Mouse (Mus musculus) hindbrain, postnatal 0 days (tissue): ENCODE measurements at regions not wholly inside any gene's neighbourhood (a gene's known extent, or its start where the extent isn't known, plus 50 kb on each side); places are given as distances from the start of the nearest gene placed in this dataset.
A peak's percentile ranks its signal among the peaks of the same experiment; 100 is the strongest.

Experiments used
- ATAC-seq: fragments of 200-750 bp; cut with Nextera tagmentation; 2 replicates; pipeline ENCODE4 v1.8.0; 2017; ENCODE audit warnings: mild to moderate bottlenecking, moderate TSS enrichment, moderate library complexity
- DNase-seq: peaks from one replicate; pipeline ENCODE4 v3.0.0-alpha.2; 2015; ENCODE audit warnings: low spot score
- H3K27ac ChIP-seq: fragments of 300-500 bp; sonication (generic); 2 replicates; pipeline ENCODE4 v1.5.1; 2014; ENCODE audit warnings: mild to moderate bottlenecking
- H3K27me3 ChIP-seq: fragments of 300-500 bp; sonication (generic); 2 replicates; pipeline ENCODE4 v1.6.1; 2014; ENCODE audit warnings: low read length, mixed read lengths; ENCODE audit not compliant: insufficient read depth
- H3K36me3 ChIP-seq: fragments of 300-500 bp; sonication (generic); 2 replicates; pipeline ENCODE4 v1.6.1; 2014; ENCODE audit warnings: low read length, mixed read lengths; ENCODE audit not compliant: insufficient read depth
- H3K4me1 ChIP-seq: fragments of 300-500 bp; sonication (generic); 2 replicates; pipeline ENCODE4 v1.6.1; 2014; ENCODE audit warnings: antibody characterized with exemption, low read length, mixed read lengths; ENCODE audit not compliant: insufficient read depth
- H3K4me2 ChIP-seq: fragments of 300-500 bp; sonication (generic); 2 replicates; pipeline ENCODE4 v1.6.1; 2014; ENCODE audit warnings: low read depth, mild to moderate bottlenecking, low read length, moderate library complexity, mixed read lengths
- H3K4me3 ChIP-seq: fragments of 300-500 bp; sonication (generic); 2 replicates; pipeline ENCODE4 v1.5.1; 2014; ENCODE audit warnings: low read length
- H3K9ac ChIP-seq: fragments of 300-500 bp; sonication (generic); replicated peaks from 2 replicates; pipeline ENCODE4 v1.6.1; 2014; ENCODE audit warnings: mild to moderate bottlenecking, low read length, moderate library complexity, mixed read lengths
- H3K9me3 ChIP-seq: fragments of 300-500 bp; sonication (generic); 2 replicates; pipeline ENCODE4 v1.6.1; 2016; ENCODE audit warnings: low read length, mixed read lengths
- CTCF ChIP-seq: IDR thresholded peaks from 2 replicates; pipeline ENCODE4 v1.5.1; 2016; ENCODE audit warnings: antibody characterized with exemption, control low read depth, low read depth
- WGBS: fragments of 180-500 bp; shearing (Covaris S2); extraction: QIAGEN DNeasy Blood & Tissue Kit; methylation state at CpG from one replicate; pipeline ENCODE4 v1.1.7; 2014; 5-methylcytosine and 5-hydroxymethylcytosine counted together

- no peak overlapping the region for H3K4me3 ChIP-seq
- no peaks in the 10 kb centered on the region for H3K27me3 ChIP-seq
- WGBS = 91% methylated on average over 1 of the region's 1 CpGs
- TF ChIP-seq CTCF = no peak; the same call in 1 of the 2 replicates
- H3K4me2 ChIP-seq = no peak overlapping the region
- DNase-seq (no peak), ATAC-seq (no peak)
- no peak overlapping the region for H3K9ac ChIP-seq
- H3K9me3 ChIP-seq = no peaks in the 10 kb centered on the region
- no peaks in the 10 kb centered on the region for H3K4me1 ChIP-seq
- H3K36me3 ChIP-seq = no peaks in the 10 kb centered on the region
- no peak overlapping the region for H3K27ac ChIP-seq
Measured at GRCm38 (mm10) chr1:120667776-120668175, 65.6 kb downstream of the En1 start.

- H3K4me3 ChIP-seq = no peak overlapping the region
- no peak overlapping the region for H3K4me2 ChIP-seq
- no peak overlapping the region for H3K27ac ChIP-seq
- ATAC-seq (no peak), DNase-seq (no peak)
- H3K36me3 ChIP-seq = no peaks in the 10 kb centered on the region
- no peak overlapping the region for H3K9ac ChIP-seq
- 69% methylated on average over 11 of the region's 12 CpGs for WGBS
- no peaks in the 10 kb centered on the region for H3K27me3 ChIP-seq
- H3K9me3 ChIP-seq = no peaks in the 10 kb centered on the region
- H3K4me1 ChIP-seq = no peaks in the 10 kb centered on the region
- no peak for TF ChIP-seq CTCF
Measured at GRCm38 (mm10) chr1:120683532-120684245, 81.5 kb downstream of the En1 start.

- Histone ChIP-seq H3K9ac (no peak overlapping the region), H3K36me3 (no peaks in the 10 kb centered on the region), H3K4me3 (no peak overlapping the region), H3K9me3 (no peaks in the 10 kb centered on the region), H3K4me2 (no peak overlapping the region), H3K4me1 (no peaks in the 10 kb centered on the region), H3K27me3 (no peaks in the 10 kb centered on the region), H3K27ac (no peak overlapping the region)
- DNase-seq (peak; percentile 28), ATAC-seq (peak; percentile 68)
- TF ChIP-seq CTCF = peak; percentile 58
- WGBS = 61% methylated on average over 6 of the region's 6 CpGs
Measured at GRCm38 (mm10) chr1:120685650-120686244, 83.5 kb downstream of the En1 start.

DNA sequence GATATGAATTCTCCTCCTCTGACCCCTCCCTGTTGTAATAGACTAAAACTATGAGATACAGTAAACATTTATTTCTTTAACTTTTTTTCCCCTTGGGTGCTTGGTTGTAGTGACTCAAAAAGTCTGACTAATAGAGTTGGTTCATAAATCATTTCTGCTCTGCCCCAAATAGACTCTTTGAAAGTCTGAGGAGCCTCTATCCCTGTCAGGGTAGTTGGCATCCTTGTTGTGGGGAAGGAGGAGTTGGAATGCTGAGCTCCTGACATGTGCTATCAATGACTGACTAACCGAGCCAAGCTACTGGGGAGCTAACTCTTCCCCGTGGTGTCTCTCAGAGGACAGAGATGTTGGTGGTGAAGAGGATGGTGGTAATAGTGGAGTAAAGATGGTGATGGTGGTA lies 89.4 kb downstream of the En1 start:
- H3K27ac ChIP-seq = no peak overlapping the region
- no peaks in the 10 kb centered on the region for H3K36me3 ChIP-seq
- 93% methylated on average over 2 of the region's 2 CpGs for WGBS
- no peaks in the 10 kb centered on the region for H3K9me3 ChIP-seq
- TF ChIP-seq CTCF = no peak
- no peak overlapping the region for H3K4me3 ChIP-seq
- H3K27me3 ChIP-seq = no peaks in the 10 kb centered on the region
- DNase-seq (no peak), ATAC-seq (no peak)
- H3K9ac ChIP-seq = no peak overlapping the region
- H3K4me1 ChIP-seq = no peaks in the 10 kb centered on the region
- H3K4me2 ChIP-seq = no peak overlapping the region

- Histone ChIP-seq H3K27ac (no peak overlapping the region), H3K9ac (no peak overlapping the region), H3K36me3 (no peaks in the 10 kb centered on the region), H3K4me2 (no peak overlapping the region), H3K9me3 (no peaks in the 10 kb centered on the region), H3K4me3 (no peak overlapping the region), H3K4me1 (no peaks in the 10 kb centered on the region), H3K27me3 (no peaks in the 10 kb centered on the region)
- 0 out of 2 replicates have a peak, but pooled peaks have one; percentile 12 for TF ChIP-seq CTCF
- no peak for ATAC-seq
- no peak for DNase-seq
- 69% methylated on average over 4 of the region's 4 CpGs for WGBS
Measured at GRCm38 (mm10) chr1:120698189-120698588, 96.0 kb downstream of the En1 start.

GRCm38 (mm10) chr1:120704201-120704600 lies 102.0 kb downstream of the En1 start:
- Histone ChIP-seq H3K36me3 (no peaks in the 10 kb centered on the region), H3K4me2 (no peak overlapping the region), H3K4me3 (no peak overlapping the region), H3K4me1 (no peaks in the 10 kb centered on the region), H3K27me3 (no peaks in the 10 kb centered on the region), H3K27ac (no peak overlapping the region), H3K9me3 (no peaks in the 10 kb centered on the region), H3K9ac (no peak overlapping the region)
- 46% methylated on average over 5 of the region's 5 CpGs for WGBS
- no peak for TF ChIP-seq CTCF
- no peak for DNase-seq
- no peak for ATAC-seq

DNA sequence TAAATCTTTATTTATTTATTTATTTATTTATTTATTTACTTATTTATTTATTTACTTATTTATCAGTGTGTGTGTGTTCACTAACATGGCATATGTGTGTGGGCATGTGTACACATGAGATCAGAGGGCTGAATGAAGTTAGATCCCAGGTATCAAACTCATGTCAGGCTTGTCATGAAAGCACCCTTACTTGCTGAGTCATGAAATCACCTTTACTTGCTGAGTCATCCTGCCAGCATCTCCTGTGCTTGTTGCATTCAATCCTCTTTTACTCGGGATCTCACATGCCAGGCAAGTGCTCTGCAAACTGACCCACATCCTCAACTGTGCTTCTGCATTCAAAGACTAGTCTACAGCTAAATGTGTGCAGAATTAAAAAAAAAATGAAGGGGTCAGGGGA lies 103.8 kb downstream of the En1 start:
- Histone ChIP-seq H3K4me1 (no peaks in the 10 kb centered on the region), H3K9me3 (no peaks in the 10 kb centered on the region), H3K27me3 (no peaks in the 10 kb centered on the region), H3K27ac (no peak overlapping the region), H3K9ac (no peak overlapping the region), H3K4me2 (no peak overlapping the region), H3K4me3 (no peak overlapping the region), H3K36me3 (no peaks in the 10 kb centered on the region)
- 73% methylated on average over 1 of the region's 1 CpGs for WGBS
- ATAC-seq (no peak), DNase-seq (no peak)
- TF ChIP-seq CTCF = no peak
